Mouse (Mus musculus): ENCODE measurements at regions not wholly inside any gene's neighbourhood (a gene's known extent, or its start where the extent isn't known, plus 50 kb on each side); places are given as distances from the start of the nearest gene placed in this dataset.

GRCm38 (mm10) chr3:17772886-17773285, 175.3 kb upstream of the Cypt12 start:
- DNase-seq: no peak

GRCm38 (mm10) chr3:17779152-17779551, 169.1 kb upstream of the Cypt12 start:
- DNase-seq: no peak

GRCm38 (mm10) chr3:17784076-17784475, 164.1 kb upstream of the Cypt12 start:
- DNase-seq: no peak

- no peak for DNase-seq
These were observed 163.6 kb upstream of the Cypt12 start for GRCm38 (mm10) chr3:17784587-17784986.

GRCm38 (mm10) chr3:17785106-17786022, 162.8 kb upstream of the Cypt12 start:
- no peak for DNase-seq

- DNase-seq: no peak
These were observed 162.0 kb upstream of the Cypt12 start for GRCm38 (mm10) chr3:17786023-17786720.

- DNase-seq: no peak
These were observed 161.3 kb upstream of the Cypt12 start for GRCm38 (mm10) chr3:17786721-17787442.

- no peak for DNase-seq
These were observed 160.5 kb upstream of the Cypt12 start for GRCm38 (mm10) chr3:17787443-17788333.

- DNase-seq: no peak
These were observed 159.9 kb upstream of the Cypt12 start for GRCm38 (mm10) chr3:17788334-17788720.

- DNase-seq: no peak
These were observed 159.4 kb upstream of the Cypt12 start for GRCm38 (mm10) chr3:17788778-17789299.

- DNase-seq: no peak
These were observed 158.6 kb upstream of the Cypt12 start for GRCm38 (mm10) chr3:17789454-17790196.

GRCm38 (mm10) chr3:17790331-17790730, 157.9 kb upstream of the Cypt12 start:
- no peak for DNase-seq

GRCm38 (mm10) chr3:17790816-17791215, 157.4 kb upstream of the Cypt12 start:
- no peak for DNase-seq

- DNase-seq: no peak
These were observed 156.6 kb upstream of the Cypt12 start for GRCm38 (mm10) chr3:17791381-17792320.

- no peak for DNase-seq
These were observed 155.6 kb upstream of the Cypt12 start for GRCm38 (mm10) chr3:17792537-17793039.

- no peak for DNase-seq
These were observed 154.5 kb upstream of the Cypt12 start for GRCm38 (mm10) chr3:17793646-17794250.

- DNase-seq: no peak
These were observed 153.8 kb upstream of the Cypt12 start for GRCm38 (mm10) chr3:17794251-17795061.
